Mouse (Mus musculus): ENCODE data around the gene Ddx58. TPM values are rescaled to one million over a fixed set of nuclear protein-coding genes. Genes with fewer than 3 reads are reported as not detected.

The Ddx58 gene
- total RNA-seq, 2 experiments from 2014 or later = 25.9 to 39.6 TPM

GRCm38 (mm10) chr4:40234256-40234655, 5.4 kb downstream of the Ddx58 start:
- no peak for DNase-seq

GRCm38 (mm10) chr4:40233062-40233664, 6.5 kb downstream of the Ddx58 start:
- DNase-seq = no peak

GRCm38 (mm10) chr4:40229723-40230122, 9.9 kb downstream of the Ddx58 start:
- DNase-seq = no peak

GRCm38 (mm10) chr4:40227886-40228285, 11.7 kb downstream of the Ddx58 start:
- no peak for DNase-seq

- no peak for DNase-seq
Measured at GRCm38 (mm10) chr4:40227131-40227530, 12.5 kb downstream of the Ddx58 start.

GRCm38 (mm10) chr4:40226095-40226494, 13.5 kb downstream of the Ddx58 start:
- no peak for DNase-seq

GRCm38 (mm10) chr4:40221876-40222585, 17.6 kb downstream of the Ddx58 start:
- DNase-seq = no peak

- no peak for DNase-seq
Measured at GRCm38 (mm10) chr4:40221004-40221760, 18.4 kb downstream of the Ddx58 start.

- no peak for DNase-seq
Measured at GRCm38 (mm10) chr4:40220437-40220836, 19.2 kb downstream of the Ddx58 start.

- DNase-seq = peak in 1 of 2 experiments; percentile 32
Measured at GRCm38 (mm10) chr4:40218382-40218781, 21.2 kb downstream of the Ddx58 start.

GRCm38 (mm10) chr4:40217910-40218309, 21.7 kb downstream of the Ddx58 start:
- no peak for DNase-seq

GRCm38 (mm10) chr4:40212177-40212576, 27.5 kb downstream of the Ddx58 start:
- DNase-seq = no peak

- no peak for DNase-seq
Measured at GRCm38 (mm10) chr4:40207701-40208100, 31.9 kb downstream of the Ddx58 start.

- DNase-seq = peak; percentile 23 to 46
Measured at GRCm38 (mm10) chr4:40205231-40205903, 34.3 kb downstream of the Ddx58 start.

GRCm38 (mm10) chr4:40204374-40204773, 35.3 kb downstream of the Ddx58 start:
- DNase-seq = no peak

GRCm38 (mm10) chr4:40202205-40202604, 37.4 kb downstream of the Ddx58 start:
- no peak for DNase-seq

- no peak for DNase-seq
Measured at GRCm38 (mm10) chr4:40195336-40195735, 44.3 kb downstream of the Ddx58 start.

GRCm38 (mm10) chr4:40193461-40193860, 46.2 kb downstream of the Ddx58 start:
- no peak for DNase-seq

- DNase-seq = no peak
Measured at GRCm38 (mm10) chr4:40192246-40192645, 47.4 kb downstream of the Ddx58 start.

- DNase-seq = no peak
Measured at GRCm38 (mm10) chr4:40187956-40188355, 51.7 kb downstream of the Ddx58 start.

- DNase-seq = no peak
Measured at GRCm38 (mm10) chr4:40184470-40184869, 55.2 kb downstream of the Ddx58 start.

- DNase-seq = no peak
Measured at GRCm38 (mm10) chr4:40183781-40184180, 55.8 kb downstream of the Ddx58 start.
